21 mouse cellular contexts compared by ENCODE assay signal in genomic region chr3:146653692-146654091, GRCm38 (mm10). TPM values are rescaled to one million over a fixed set of nuclear protein-coding genes. Genes with fewer than 3 reads are reported as not detected.
DNase-seq lines count a peak whose midpoint lies in the region; ATAC-seq and TF ChIP-seq lines count a peak whose summit lies in the region.
"Had no signal": no experiment of that assay in that cellular context is flagged by ENCODE, and none has a peak within 500 bp of the region (broad histone marks: within the 10 kb centered on the region; RNA-seq: fewer than 3 reads in every experiment).

No protein-coding gene starts in this region.

- no peaks in the 10 kb centered on the region for H3K27me3 ChIP-seq in heart, embryonic 14.5 days (ENCODE audit: control insufficient read depth, insufficient read depth, low read length)
- H3K27me3 ChIP-seq in MEL (ENCODE audit: control insufficient read depth in 1 of 2, insufficient read depth in 2 of 2, low read length in 2 of 2) = no peaks in the 10 kb centered on the region
- no peaks in the 10 kb centered on the region for H3K27me3 ChIP-seq in liver, postnatal 0 days (ENCODE audit: insufficient read depth, low read length)
- H3K27me3 ChIP-seq: midbrain, embryonic 15.5 days had no signal

- TF ChIP-seq CTCF in MEL (IDR thresholded peaks at IDR 0.05 in 2 of 3, conservative IDR thresholded peaks at IDR 0.05 in 1 of 3; ENCODE audit: control insufficient read depth in 1 of 3, insufficient read depth in 1 of 3, low read depth in 2 of 3, low read length in 3 of 3, poor library complexity in 1 of 3, severe bottlenecking in 1 of 3) = no peak
- no peak for TF ChIP-seq CTCF in liver, postnatal 0 days (IDR thresholded peaks at IDR 0.05; ENCODE audit: low read depth)

- 0 out of 4 replicates have a peak, but pooled peaks of 1 of the 2 experiments have one; percentile 34 for TF ChIP-seq EP300 in MEL (IDR thresholded peaks at IDR 0.05; ENCODE audit: low read depth in 1 of 2, low read length in 2 of 2)
- TF ChIP-seq EP300 in liver, postnatal 0 days (IDR thresholded peaks at IDR 0.05; ENCODE audit: low read depth) = no peak

- no peak for TF ChIP-seq POLR2A in MEL (IDR thresholded peaks at IDR 0.05; ENCODE audit: control insufficient read depth in 1 of 2, insufficient read depth in 1 of 2, low read depth in 1 of 2, low read length in 2 of 2, poor library complexity in 1 of 2)

- no peak overlapping the region for H3K4me3 ChIP-seq in heart, embryonic 14.5 days (ENCODE audit: control insufficient read depth in 1 of 2, insufficient read depth in 1 of 2, low read depth in 1 of 2, low read length in 2 of 2)
- no peak overlapping the region for H3K4me3 ChIP-seq in MEL (ENCODE audit: control insufficient read depth in 1 of 2, insufficient read depth in 1 of 2, low read depth in 2 of 2, low read length in 2 of 2)
- no peak overlapping the region for H3K4me3 ChIP-seq in liver, postnatal 0 days (ENCODE audit: low read depth, low read length)
- H3K4me3 ChIP-seq: midbrain, embryonic 15.5 days had no signal

- TF ChIP-seq RAD21 in MEL (IDR thresholded peaks at IDR 0.05; ENCODE audit: low read depth, low read length) = no peak

- ATAC-seq in heart, embryonic 14.5 days (ENCODE audit: insufficient number of reproducible peaks, insufficient read depth, low FRiP score, low read depth) = peak; percentile 47; the same call in 1 of the 2 replicates
- peak; percentile 59 for ATAC-seq in erythroid progenitor cell, adult 5-6 weeks (replicated peaks; ENCODE audit: low FRiP score, poor library complexity, severe bottlenecking)
- ATAC-seq in liver, postnatal 0 days = peak; percentile 35; the same call in 1 of the 2 replicates
- ATAC-seq: forebrain, embryonic 16.5 days; midbrain, embryonic 15.5 days had no signal

- peaks cover 10 to 17% of the 10 kb centered on the region in 2 experiments for H3K4me1 ChIP-seq in heart, embryonic 14.5 days (ENCODE audit: control insufficient read depth in 2 of 2, insufficient read depth in 2 of 2, low read length in 2 of 2)
- peaks cover 4 to 22% of the 10 kb centered on the region in 2 experiments for H3K4me1 ChIP-seq in MEL (ENCODE audit: control insufficient read depth in 1 of 2, insufficient read depth in 2 of 2, low read length in 2 of 2)
- H3K4me1 ChIP-seq in liver, postnatal 0 days (ENCODE audit: insufficient read depth) = peaks cover 15% of the 10 kb centered on the region
- H3K4me1 ChIP-seq: midbrain, embryonic 15.5 days had no signal

- 23% methylated on average over 6 of the region's 6 CpGs for WGBS in heart, embryonic 14.5 days
- 34% methylated on average over 6 of the region's 6 CpGs for WGBS in liver, postnatal 0 days (ENCODE audit: insufficient replicate concordance)

- DNase-seq in heart, adult 8-10 months (ENCODE audit: low spot score) = no peak
- DNase-seq in MEL (ENCODE audit: low read depth, low spot score) (peak; percentile 51), adipocyte (ENCODE audit: low spot score) (no peak)
- DNase-seq in liver, postnatal 0 days = peak; percentile 15
- no peak for DNase-seq in kidney, postnatal 10 days
- DNase-seq: adrenal gland, adult 2 months; cerebellum, postnatal 36 days; gastrocnemius, postnatal 25 days; left cerebral cortex, postnatal 4 days; lung, postnatal 14 days; retina, postnatal 1 day had no signal

- H3K4me2 ChIP-seq in heart, embryonic 14.5 days (ENCODE audit: low read length) = no peak overlapping the region
- H3K4me2 ChIP-seq in liver, postnatal 0 days (ENCODE audit: low read depth, low read length) = peak overlapping the region; percentile 45
- H3K4me2 ChIP-seq: hindbrain, embryonic 14.5 days; midbrain, embryonic 15.5 days had no signal

- H3K9ac ChIP-seq in heart, embryonic 14.5 days (ENCODE audit: low read length) = no peak overlapping the region
- no peak overlapping the region for H3K9ac ChIP-seq in MEL (ENCODE audit: control insufficient read depth, low read depth, low read length, poor library complexity, severe bottlenecking)
- no peak overlapping the region for H3K9ac ChIP-seq in liver, postnatal 0 days (replicated peaks)
- H3K9ac ChIP-seq: hindbrain, embryonic 14.5 days; midbrain, embryonic 15.5 days had no signal

- H3K79me2 ChIP-seq in MEL (ENCODE audit: control insufficient read depth, insufficient read depth, low read length, poor library complexity) = no peaks in the 10 kb centered on the region

- no peaks in the 10 kb centered on the region for H3K36me3 ChIP-seq in heart, embryonic 14.5 days (ENCODE audit: control insufficient read depth, insufficient read depth, low read length)
- peaks cover 0 to 19% of the 10 kb centered on the region in 2 experiments; a peak in 2 of 4 replicates for H3K36me3 ChIP-seq in MEL (ENCODE audit: control insufficient read depth in 1 of 2, insufficient read depth in 2 of 2, low read length in 2 of 2)
- no peaks in the 10 kb centered on the region for H3K36me3 ChIP-seq in liver, postnatal 0 days (replicated peaks; ENCODE audit: insufficient read depth, low read length)
- H3K36me3 ChIP-seq: midbrain, embryonic 15.5 days had no signal

- H3K27ac ChIP-seq in heart, embryonic 14.5 days (replicated peaks in 1 of 2; ENCODE audit: control insufficient read depth in 1 of 2, insufficient read depth in 1 of 2, low read depth in 2 of 2, low read length in 2 of 2) = no peak overlapping the region
- H3K27ac ChIP-seq in MEL (ENCODE audit: control insufficient read depth, low read depth, low read length) = no peak overlapping the region
- no peak overlapping the region; the same call in 1 of the 2 replicates for H3K27ac ChIP-seq in liver, postnatal 0 days (ENCODE audit: low read depth)
- H3K27ac ChIP-seq: hindbrain, embryonic 14.5 days; midbrain, embryonic 15.5 days had no signal

- H3K9me3 ChIP-seq in heart, embryonic 14.5 days (ENCODE audit: control insufficient read depth, low read length) = no peaks in the 10 kb centered on the region
- no peaks in the 10 kb centered on the region for H3K9me3 ChIP-seq in MEL (replicated peaks; ENCODE audit: insufficient read depth, low read length)
- no peaks in the 10 kb centered on the region for H3K9me3 ChIP-seq in liver, postnatal 0 days (ENCODE audit: low read length)
- H3K9me3 ChIP-seq: midbrain, embryonic 15.5 days had no signal

TF ChIP-seq in MEL, 35 proteins besides CTCF, POLR2A, EP300 and RAD21:
- TF ChIP-seq TAL1 (IDR thresholded peaks at IDR 0.05; ENCODE audit: low read length) = no peak
- 0 out of 2 replicates have a peak, but pooled peaks have one; percentile 21 for TF ChIP-seq GATA1 (IDR thresholded peaks at IDR 0.05; ENCODE audit: low read depth, low read length)
- TF ChIP-seq MEF2A (IDR thresholded peaks at IDR 0.05; ENCODE audit: extremely low read depth, insufficient replicate concordance, low read depth, low read length, poor library complexity, severe bottlenecking) = no peak

RNA-seq across cellular contexts. Expression of gene 4930503B20Rik, which starts 2.6 kb away (rescaled TPM):
- polyA plus RNA-seq in heart, embryonic 14.5 days (2014; fragmentation: Nextera tagmentation; extraction: Ambion mirVana) = 0.13 TPM in 1 of 2 replicates, not detected in the other
- total RNA-seq in heart, adult 8-10 months (2022) = under 1 TPM in 1 of 4 experiments, not detected in 3; 0.16 TPM
- total RNA-seq in MEL (2012; rRNA removed) = 0.08 TPM in 1 of 2 replicates, not detected in the other
- not detected for polyA plus RNA-seq in MEL (2012; ENCODE audit: insufficient read depth in 1 of 2, insufficient read length in 2 of 2, low read depth in 1 of 2, low replicate concordance in 2 of 2, missing spikeins in 1 of 2)
- total RNA-seq in erythroid progenitor cell, adult 5-6 weeks (2015; ENCODE audit: low replicate concordance) = not detected in 2 replicates
- total RNA-seq in erythroid progenitor cell, adult 5-6 weeks (2017; ENCODE audit: low replicate concordance) = 0.39 TPM in 1 of 2 replicates, not detected in the other
- polyA plus RNA-seq in liver, postnatal 0 days (2015; fragmentation: Nextera tagmentation; extraction: Ambion mirVana) = not detected in 2 replicates
- total RNA-seq: adrenal gland, adult 2 months; gastrocnemius, postnatal 25 days; layer of hippocampus, postnatal 10 days had no signal
- polyA plus RNA-seq: adrenal gland, adult 2 months; embryonic facial prominence, embryonic 14.5 days; forebrain, embryonic 16.5 days; hindbrain, embryonic 14.5 days; kidney, embryonic 14.5 days; midbrain, embryonic 15.5 days; neural tube, embryonic 11.5 days; spleen, adult 2 months had no signal

RNA-seq across cellular contexts. Expression of gene Samd13, which starts 31.7 kb away (rescaled TPM):
- polyA plus RNA-seq in heart, embryonic 14.5 days (2014; fragmentation: Nextera tagmentation; extraction: Ambion mirVana) = 1.8 and 3.1 TPM in 2 replicates
- total RNA-seq in heart, adult 8-10 months (2022) = 1 to 10 TPM; 2.4 to 3.9 (median 3.2) TPM
- 1.1 and 1.9 TPM in 2 replicates for total RNA-seq in MEL (2012; rRNA removed)
- polyA plus RNA-seq in MEL (2012; ENCODE audit: insufficient read depth in 1 of 2, insufficient read length in 2 of 2, low read depth in 1 of 2, low replicate concordance in 2 of 2, missing spikeins in 1 of 2) = 1 to 10 TPM in 1 of 2 experiments, not detected in 1; 1.2 TPM
- 5.4 TPM in 1 of 2 replicates, not detected in the other for total RNA-seq in erythroid progenitor cell, adult 5-6 weeks (2015; ENCODE audit: low replicate concordance)
- not detected in 2 replicates for total RNA-seq in erythroid progenitor cell, adult 5-6 weeks (2017; ENCODE audit: low replicate concordance)
- polyA plus RNA-seq in liver, postnatal 0 days (2015; fragmentation: Nextera tagmentation; extraction: Ambion mirVana) = 0.11 TPM in 1 of 2 replicates, not detected in the other
- polyA plus RNA-seq: adrenal gland, adult 2 months had no signal

RNA-seq across cellular contexts. Expression of gene Dnase2b, which starts 38.3 kb away (rescaled TPM):
- not detected in 2 replicates for polyA plus RNA-seq in heart, embryonic 14.5 days (2014; fragmentation: Nextera tagmentation; extraction: Ambion mirVana)
- total RNA-seq in heart, adult 8-10 months (2022) = not detected
- not detected in 2 replicates for total RNA-seq in MEL (2012; rRNA removed)
- not detected for polyA plus RNA-seq in MEL (2012; ENCODE audit: insufficient read depth in 1 of 2, insufficient read length in 2 of 2, low read depth in 1 of 2, low replicate concordance in 2 of 2, missing spikeins in 1 of 2)
- not detected in 2 replicates for total RNA-seq in erythroid progenitor cell, adult 5-6 weeks (2015; ENCODE audit: low replicate concordance)
- total RNA-seq in erythroid progenitor cell, adult 5-6 weeks (2017; ENCODE audit: low replicate concordance) = not detected in 2 replicates
- 3.9 and 4.0 TPM in 2 replicates for polyA plus RNA-seq in liver, postnatal 0 days (2015; fragmentation: Nextera tagmentation; extraction: Ambion mirVana)
- total RNA-seq: adrenal gland, adult 2 months; gastrocnemius, postnatal 25 days; layer of hippocampus, postnatal 10 days; left cerebral cortex, postnatal 4 days had no signal
- polyA plus RNA-seq: adrenal gland, adult 2 months; embryonic facial prominence, embryonic 14.5 days; forebrain, embryonic 16.5 days; hindbrain, embryonic 14.5 days; kidney, embryonic 14.5 days; midbrain, embryonic 15.5 days; neural tube, embryonic 11.5 days; spleen, adult 2 months had no signal

Comparison
In these comparisons a context has a peak if more than half of its experiments do, and no peak if none do; other contexts are left out.
1. DNase-seq: peak in MEL (single experiment) and liver, postnatal 0 days (single experiment); none in heart, adult 8-10 months (single experiment), adipocyte (single experiment) and kidney, postnatal 10 days (single experiment).
2. Peak in every context shown above with its lines, with median percentiles within 50 percentile points of each other: ATAC-seq.